Mouse (Mus musculus) hindbrain, embryonic 15.5 days (tissue): ENCODE measurements around the gene Slc22a14. TPM values are rescaled to one million over a fixed set of nuclear protein-coding genes. Genes with fewer than 3 reads are reported as not detected.

Experiments
- ATAC-seq: fragments of 200-750 bp; cut with Nextera tagmentation; 2 replicates; pipeline ENCODE4 v1.8.0; 2017; ENCODE audit warnings: low read depth, moderate number of reproducible peaks, moderate TSS enrichment; ENCODE audit not compliant: low FRiP score
- H3K27ac ChIP-seq: fragments of 300-500 bp; sonication (generic); replicated peaks from 2 replicates; pipeline ENCODE4 v1.5.1; 2015; ENCODE audit warnings: mild to moderate bottlenecking, inconsistent platforms
- H3K27me3 ChIP-seq: fragments of 300-500 bp; sonication (generic); 2 replicates; pipeline ENCODE4 v1.6.1; 2015; ENCODE audit warnings: control low read depth, inconsistent platforms
- H3K36me3 ChIP-seq: fragments of 300-500 bp; sonication (generic); 2 replicates; pipeline ENCODE4 v1.6.1; 2015; ENCODE audit warnings: control low read depth, inconsistent platforms
- H3K4me1 ChIP-seq: fragments of 300-500 bp; sonication (generic); replicated peaks from 2 replicates; pipeline ENCODE4 v1.6.1; 2015; ENCODE audit warnings: control low read depth, inconsistent platforms
- H3K4me2 ChIP-seq: fragments of 300-500 bp; sonication (generic); 2 replicates; pipeline ENCODE4 v1.6.1; 2015; ENCODE audit warnings: moderate library complexity, mild to moderate bottlenecking, inconsistent platforms
- H3K4me3 ChIP-seq: fragments of 300-500 bp; sonication (generic); 2 replicates; pipeline ENCODE4 v1.5.1; 2015; ENCODE audit warnings: mild to moderate bottlenecking, inconsistent platforms
- H3K9ac ChIP-seq: fragments of 300-500 bp; sonication (generic); 2 replicates; pipeline ENCODE4 v1.6.1; 2015; ENCODE audit warnings: inconsistent platforms
- H3K9me3 ChIP-seq: fragments of 300-500 bp; sonication (generic); 2 replicates; pipeline ENCODE4 v1.6.1; 2016; ENCODE audit warnings: control low read depth, inconsistent platforms
- WGBS: fragments of 180-500 bp; shearing (Covaris S2); methylation state at CpG from one replicate; pipeline ENCODE4 v1.1.7; 2015; 5-methylcytosine and 5-hydroxymethylcytosine counted together
- polyA plus RNA-seq: library from polyadenylated mRNA; unstranded; fragments of >200 nt; fragmentation: Nextera tagmentation; extraction: Ambion mirVana; gene quantifications from 2 replicates; pipeline ENCODE4 v1.2.1, GENCODE M21; 2015

The Slc22a14 gene
- polyA plus RNA-seq, 1 experiment from 2014 or later, result not detected

- peaks cover 13% of the 10 kb centered on the region; the same call in 1 of the 2 replicates for H3K36me3 ChIP-seq
- H3K4me3 ChIP-seq, result no peak overlapping the region
- H3K9me3 ChIP-seq, result no peaks in the 10 kb centered on the region
- H3K27me3 ChIP-seq, result no peaks in the 10 kb centered on the region
- ATAC-seq, result no peak
- H3K27ac ChIP-seq, result no peak overlapping the region
- no peak overlapping the region for H3K9ac ChIP-seq
- 79% methylated on average over 8 of the region's 8 CpGs for WGBS
- H3K4me1 ChIP-seq, result no peaks in the 10 kb centered on the region
- H3K4me2 ChIP-seq, result no peak overlapping the region
These were observed 152.4 kb downstream of the Slc22a14 start for GRCm38 (mm10) chr9:119212996-119213395.

- ATAC-seq, result no peak
- no peaks in the 10 kb centered on the region for H3K9me3 ChIP-seq
- no peak within 1 kb of the TSS for H3K9ac ChIP-seq
- WGBS, result 95% methylated on average over 4 of the region's 4 CpGs
- no peak within 1 kb of the TSS for H3K4me3 ChIP-seq
- no peak within 1 kb of the TSS for H3K4me2 ChIP-seq
- H3K27ac ChIP-seq, result no peak within 1 kb of the TSS
- H3K4me1 ChIP-seq, result no peaks in the 10 kb centered on the region
- H3K36me3 ChIP-seq, result no peaks in the 10 kb centered on the region
- no peaks in the 10 kb centered on the region for H3K27me3 ChIP-seq
These were observed 156.4 kb downstream of the Slc22a14 start, which contains the start of gene Slc22a13 for GRCm38 (mm10) chr9:119208998-119209397. Slc22a13 (minus strand) TSS chr9:119209098.

- Histone ChIP-seq H3K4me3 (no peak overlapping the region), H3K4me2 (no peak overlapping the region), H3K4me1 (no peaks in the 10 kb centered on the region), H3K9ac (no peak overlapping the region), H3K9me3 (no peaks in the 10 kb centered on the region), H3K27me3 (no peaks in the 10 kb centered on the region), H3K27ac (no peak overlapping the region), H3K36me3 (no peaks in the 10 kb centered on the region)
- no peak for ATAC-seq
- WGBS, result 86% methylated on average over 4 of the region's 4 CpGs
These were observed 158.2 kb downstream of the Slc22a14 start for GRCm38 (mm10) chr9:119207113-119207512.

- no peak overlapping the region for H3K9ac ChIP-seq
- no peak for ATAC-seq
- H3K4me3 ChIP-seq, result no peak overlapping the region
- H3K27me3 ChIP-seq, result no peaks in the 10 kb centered on the region
- 86% methylated on average over 2 of the region's 2 CpGs for WGBS
- H3K4me1 ChIP-seq, result no peaks in the 10 kb centered on the region
- H3K4me2 ChIP-seq, result no peak overlapping the region
- H3K27ac ChIP-seq, result no peak overlapping the region
- no peaks in the 10 kb centered on the region for H3K36me3 ChIP-seq
- no peaks in the 10 kb centered on the region for H3K9me3 ChIP-seq
These were observed 158.7 kb downstream of the Slc22a14 start for GRCm38 (mm10) chr9:119206666-119207065.

- Histone ChIP-seq H3K4me2 (no peak overlapping the region), H3K27ac (no peak overlapping the region), H3K9ac (no peak overlapping the region), H3K36me3 (no peaks in the 10 kb centered on the region), H3K4me1 (no peaks in the 10 kb centered on the region), H3K4me3 (no peak overlapping the region), H3K9me3 (no peaks in the 10 kb centered on the region), H3K27me3 (no peaks in the 10 kb centered on the region)
- WGBS, result 95% methylated on average over 5 of the region's 5 CpGs
- no peak for ATAC-seq
These were observed 159.6 kb downstream of the Slc22a14 start for GRCm38 (mm10) chr9:119205756-119206155.

- Histone ChIP-seq H3K4me2 (no peak overlapping the region), H3K9me3 (no peaks in the 10 kb centered on the region), H3K27me3 (no peaks in the 10 kb centered on the region), H3K9ac (no peak overlapping the region), H3K27ac (no peak overlapping the region), H3K4me1 (no peaks in the 10 kb centered on the region), H3K4me3 (no peak overlapping the region), H3K36me3 (no peaks in the 10 kb centered on the region)
- no peak for ATAC-seq
- 96% methylated on average over 9 of the region's 9 CpGs for WGBS
These were observed 161.7 kb downstream of the Slc22a14 start for GRCm38 (mm10) chr9:119203617-119204016.

GRCm38 (mm10) chr9:119201653-119202052 lies 163.7 kb downstream of the Slc22a14 start:
- no peak overlapping the region for H3K9ac ChIP-seq
- no peaks in the 10 kb centered on the region for H3K9me3 ChIP-seq
- H3K4me2 ChIP-seq, result no peak overlapping the region
- no peaks in the 10 kb centered on the region for H3K27me3 ChIP-seq
- H3K4me3 ChIP-seq, result no peak overlapping the region
- H3K4me1 ChIP-seq, result no peaks in the 10 kb centered on the region
- WGBS, result 88% methylated on average over 5 of the region's 5 CpGs
- ATAC-seq, result no peak
- no peak overlapping the region for H3K27ac ChIP-seq
- no peaks in the 10 kb centered on the region for H3K36me3 ChIP-seq

- Histone ChIP-seq H3K4me2 (no peak overlapping the region), H3K9ac (no peak overlapping the region), H3K4me3 (no peak overlapping the region), H3K27ac (no peak overlapping the region), H3K9me3 (no peaks in the 10 kb centered on the region), H3K36me3 (no peaks in the 10 kb centered on the region), H3K4me1 (no peaks in the 10 kb centered on the region), H3K27me3 (no peaks in the 10 kb centered on the region)
- ATAC-seq, result no peak
- 83% methylated on average over 10 of the region's 10 CpGs for WGBS
These were observed 166.0 kb downstream of the Slc22a14 start for GRCm38 (mm10) chr9:119199151-119199861.

- H3K27ac ChIP-seq, result no peak overlapping the region
- 35% methylated on average over 11 of the region's 11 CpGs for WGBS
- H3K4me1 ChIP-seq, result no peaks in the 10 kb centered on the region
- H3K9me3 ChIP-seq, result no peaks in the 10 kb centered on the region
- no peaks in the 10 kb centered on the region for H3K27me3 ChIP-seq
- no peaks in the 10 kb centered on the region for H3K36me3 ChIP-seq
- H3K4me2 ChIP-seq, result no peak overlapping the region
- no peak overlapping the region for H3K9ac ChIP-seq
- no peak for ATAC-seq
- no peak overlapping the region for H3K4me3 ChIP-seq
These were observed 173.0 kb downstream of the Slc22a14 start for GRCm38 (mm10) chr9:119192202-119192990.

- H3K36me3 ChIP-seq, result no peaks in the 10 kb centered on the region
- H3K4me2 ChIP-seq, result no peak overlapping the region
- no peaks in the 10 kb centered on the region for H3K27me3 ChIP-seq
- no peak overlapping the region for H3K9ac ChIP-seq
- no peak overlapping the region for H3K27ac ChIP-seq
- peak; percentile 71; the same call in 1 of the 2 replicates for ATAC-seq
- no peaks in the 10 kb centered on the region for H3K9me3 ChIP-seq
- WGBS, result 46% methylated on average over 3 of the region's 3 CpGs
- H3K4me1 ChIP-seq, result no peaks in the 10 kb centered on the region
- H3K4me3 ChIP-seq, result no peak overlapping the region
These were observed 184.1 kb downstream of the Slc22a14 start for GRCm38 (mm10) chr9:119181241-119181728.

- no peaks in the 10 kb centered on the region for H3K36me3 ChIP-seq
- ATAC-seq, result no peak
- no peak overlapping the region for H3K27ac ChIP-seq
- H3K27me3 ChIP-seq, result no peaks in the 10 kb centered on the region
- no peak overlapping the region for H3K4me3 ChIP-seq
- H3K4me2 ChIP-seq, result no peak overlapping the region
- no peaks in the 10 kb centered on the region for H3K4me1 ChIP-seq
- WGBS, result 92% methylated on average over 11 of the region's 11 CpGs
- no peaks in the 10 kb centered on the region for H3K9me3 ChIP-seq
- H3K9ac ChIP-seq, result no peak overlapping the region
These were observed 186.1 kb downstream of the Slc22a14 start for GRCm38 (mm10) chr9:119179292-119179691.

GRCm38 (mm10) chr9:119167608-119168007 lies 197.7 kb downstream of the Slc22a14 start:
- no peaks in the 10 kb centered on the region for H3K36me3 ChIP-seq
- WGBS, result 95% methylated on average over 2 of the region's 2 CpGs
- no peak overlapping the region for H3K9ac ChIP-seq
- H3K4me3 ChIP-seq, result no peak overlapping the region
- H3K4me2 ChIP-seq, result no peak overlapping the region
- no peak overlapping the region for H3K27ac ChIP-seq
- H3K9me3 ChIP-seq, result no peaks in the 10 kb centered on the region
- H3K4me1 ChIP-seq, result no peaks in the 10 kb centered on the region
- ATAC-seq, result no peak
- H3K27me3 ChIP-seq, result no peaks in the 10 kb centered on the region
